Mouse (Mus musculus) cerebral cortex, adult 2 months (tissue): ENCODE results near the gene Shcbp1l.

Source experiments
- WGBS: fragments of 180-500 bp; shearing (Covaris S2); methylation state at CpG from one replicate; pipeline ENCODE4 v1.1.7; 2018; 5-methylcytosine and 5-hydroxymethylcytosine counted together

Shcbp1l gene

GRCm38 (mm10) chr1:153417805-153418204, 7.2 kb upstream of the Shcbp1l start:
- WGBS = 62% methylated on average over 4 of the region's 4 CpGs

- 23% methylated on average over 12 of the region's 12 CpGs for WGBS
Measured at GRCm38 (mm10) chr1:153424271-153424670, 691 bp upstream of the Shcbp1l start.

- WGBS = 81% methylated on average over 7 of the region's 7 CpGs
Measured at GRCm38 (mm10) chr1:153431158-153431557, 6.2 kb downstream of the Shcbp1l start.

GRCm38 (mm10) chr1:153431701-153432100, 6.7 kb downstream of the Shcbp1l start:
- WGBS = 87% methylated on average over 10 of the region's 10 CpGs

GRCm38 (mm10) chr1:153432329-153432728, 7.4 kb downstream of the Shcbp1l start:
- whole genome bisulfite sequencing = 98% methylated on average over 2 of the region's 2 CpGs

- WGBS = 89% methylated on average over 5 of the region's 5 CpGs
Measured at GRCm38 (mm10) chr1:153433851-153434589, 9.1 kb downstream of the Shcbp1l start.

GRCm38 (mm10) chr1:153437536-153437935, 12.6 kb downstream of the Shcbp1l start:
- 93% methylated on average over 11 of the region's 11 CpGs for WGBS

- WGBS = 74% methylated on average over 4 of the region's 4 CpGs
Measured at GRCm38 (mm10) chr1:153440752-153441151, 15.8 kb downstream of the Shcbp1l start.

- 90% methylated on average over 3 of the region's 3 CpGs for WGBS
Measured at GRCm38 (mm10) chr1:153441656-153442055, 16.7 kb downstream of the Shcbp1l start.

- WGBS = 94% methylated on average over 1 of the region's 1 CpGs
Measured at GRCm38 (mm10) chr1:153443019-153443418, 18.1 kb downstream of the Shcbp1l start.

GRCm38 (mm10) chr1:153443632-153444031, 18.7 kb downstream of the Shcbp1l start:
- 82% methylated on average over 4 of the region's 4 CpGs for WGBS

- WGBS = 94% methylated on average over 20 of the region's 20 CpGs
Measured at GRCm38 (mm10) chr1:153446120-153446831, 21.3 kb downstream of the Shcbp1l start.

GRCm38 (mm10) chr1:153451237-153452154, 26.5 kb downstream of the Shcbp1l start:
- 67% methylated on average over 10 of the region's 10 CpGs for WGBS

- 86% methylated on average over 3 of the region's 3 CpGs for WGBS
Measured at GRCm38 (mm10) chr1:153453146-153453642, 28.2 kb downstream of the Shcbp1l start.

- 83% methylated on average over 5 of the region's 5 CpGs for WGBS
Measured at GRCm38 (mm10) chr1:153456137-153456536, 31.2 kb downstream of the Shcbp1l start.

- WGBS = 61% methylated on average over 1 of the region's 1 CpGs
Measured at GRCm38 (mm10) chr1:153461796-153462195, 36.8 kb downstream of the Shcbp1l start.

- 66% methylated on average over 1 of the region's 1 CpGs for WGBS
Measured at GRCm38 (mm10) chr1:153479296-153479695, 54.3 kb downstream of the Shcbp1l start.

- 36% methylated on average over 1 of the region's 1 CpGs for WGBS
Measured at GRCm38 (mm10) chr1:153480386-153481024, 55.5 kb downstream of the Shcbp1l start.

GRCm38 (mm10) chr1:153481025-153481412, 56.1 kb downstream of the Shcbp1l start:
- 74% methylated on average over 1 of the region's 1 CpGs for WGBS

GRCm38 (mm10) chr1:153485201-153485796, 60.3 kb downstream of the Shcbp1l start:
- WGBS = 31% methylated on average over 2 of the region's 2 CpGs

GRCm38 (mm10) chr1:153486120-153486519, 61.2 kb downstream of the Shcbp1l start:
- 10% methylated on average over 6 of the region's 6 CpGs for WGBS
